Mouse (Mus musculus) heart, postnatal 25 days (tissue): ENCODE measurements around the gene Anp32a. TPM values are rescaled to one million over a fixed set of nuclear protein-coding genes. Genes with fewer than 3 reads are reported as not detected.

Source experiments
- total RNA-seq, 2 experiments: library from RNA; stranded (reverse); gene quantifications; 2 replicates each; pipeline ENCODE4 v1.2.3; 2021

Gene Anp32a
- total RNA-seq, 2 experiments from 2014 or later, result 186 to 202 TPM

Other genes with a start within 250 kb of the Anp32a start
- gene Glce, start 218.6 kb upstream of the Anp32a start, total RNA-seq, result 10 to 100 TPM in 1 of 2 experiments, 1 to 10 TPM in 1; 9.4 to 10.1 TPM
- not detected for gene Spesp1, start 59.1 kb upstream of the Anp32a start, total RNA-seq
- 10 to 100 TPM in 1 of 2 experiments, 1 to 10 TPM in 1; 9.5 to 15.1 TPM for gene Coro2b, start 195.8 kb downstream of the Anp32a start, total RNA-seq